Mouse (Mus musculus): ENCODE results near the gene Rab8b. TPM values are rescaled to one million over a fixed set of nuclear protein-coding genes. Genes with fewer than 3 reads are reported as not detected.
"Not testable (repeated sequence)": the region's sequence is repeated elsewhere in the genome, so short reads cannot be mapped to it uniquely, and the experiment has no call there.

Gene Rab8b
- polyA plus RNA-seq, 1 experiment: 27.6 TPM

- WGBS: 35% methylated on average over 2 of the region's 2 CpGs
- Histone ChIP-seq H3K4me3 (ENCODE audit: control insufficient read depth, insufficient read depth, low read length) (no peak overlapping the region), H3K36me3 (ENCODE audit: control insufficient read depth, insufficient read depth, low read length) (no peaks in the 10 kb centered on the region), H3K27me3 (ENCODE audit: control insufficient read depth, insufficient read depth, low read length) (no peaks in the 10 kb centered on the region), H3K4me1 (replicated peaks; ENCODE audit: control insufficient read depth, insufficient read depth, low read length) (peaks cover 7% of the 10 kb centered on the region), H3K27ac (ENCODE audit: control insufficient read depth, insufficient read depth, low read length) (no peak overlapping the region)
- DNase-seq: no peak
- TF ChIP-seq POLR2A (IDR thresholded peaks at IDR 0.05; ENCODE audit: control insufficient read depth, extremely low read depth, insufficient read depth, low read length, poor library complexity) (no peak), CTCF (IDR thresholded peaks at IDR 0.05; ENCODE audit: borderline replicate concordance, control insufficient read depth, extremely low read depth, insufficient read depth, low read length, poor library complexity) (no peak)
Observed at GRCm38 (mm10) chr9:66813392-66813791, 106.1 kb downstream of the Rab8b start.

GRCm38 (mm10) chr9:66805951-66806350 lies 113.5 kb downstream of the Rab8b start:
- not testable (repeated sequence) for H3K4me1 ChIP-seq (replicated peaks; ENCODE audit: control insufficient read depth, insufficient read depth, low read length); H3K27me3 ChIP-seq (ENCODE audit: control insufficient read depth, insufficient read depth, low read length); H3K4me3 ChIP-seq (ENCODE audit: control insufficient read depth, insufficient read depth, low read length); H3K27ac ChIP-seq (ENCODE audit: control insufficient read depth, insufficient read depth, low read length); DNase-seq; H3K36me3 ChIP-seq (ENCODE audit: control insufficient read depth, insufficient read depth, low read length)
- WGBS: 18% methylated on average over 34 of the region's 37 CpGs

GRCm38 (mm10) chr9:66801947-66802346 lies 117.5 kb downstream of the Rab8b start:
- Histone ChIP-seq H3K27ac (ENCODE audit: control insufficient read depth, insufficient read depth, low read length) (no peak overlapping the region), H3K27me3 (ENCODE audit: control insufficient read depth, insufficient read depth, low read length) (peaks cover 5% of the 10 kb centered on the region; the same call in 1 of the 2 replicates), H3K36me3 (ENCODE audit: control insufficient read depth, insufficient read depth, low read length) (no peaks in the 10 kb centered on the region), H3K4me1 (replicated peaks; ENCODE audit: control insufficient read depth, insufficient read depth, low read length) (peaks cover 3% of the 10 kb centered on the region), H3K4me3 (ENCODE audit: control insufficient read depth, insufficient read depth, low read length) (no peak overlapping the region)
- no peak for TF ChIP-seq CTCF (IDR thresholded peaks at IDR 0.05; ENCODE audit: borderline replicate concordance, control insufficient read depth, extremely low read depth, insufficient read depth, low read length, poor library complexity)
- no peak for TF ChIP-seq POLR2A (IDR thresholded peaks at IDR 0.05; ENCODE audit: control insufficient read depth, extremely low read depth, insufficient read depth, low read length, poor library complexity)
- WGBS: 70% methylated on average over 12 of the region's 12 CpGs
- no peak for DNase-seq

GRCm38 (mm10) chr9:66796739-66797138 lies 122.7 kb downstream of the Rab8b start, which contains the start of gene Gm10647:
Gene Gm10647, plus strand, starts transcription at chr9:66797039.
- WGBS: 92% methylated on average over 5 of the region's 5 CpGs
- DNase-seq: no peak
- Histone ChIP-seq H3K27me3 (ENCODE audit: control insufficient read depth, insufficient read depth, low read length) (no peaks in the 10 kb centered on the region), H3K4me1 (replicated peaks; ENCODE audit: control insufficient read depth, insufficient read depth, low read length) (0 out of 2 replicates have a peak, but pooled peaks cover 4% of the 10 kb centered on the region), H3K36me3 (ENCODE audit: control insufficient read depth, insufficient read depth, low read length) (no peaks in the 10 kb centered on the region), H3K4me3 (ENCODE audit: control insufficient read depth, insufficient read depth, low read length) (peak within 1 kb of the TSS; percentile 77), H3K27ac (ENCODE audit: control insufficient read depth, insufficient read depth, low read length) (no peak within 1 kb of the TSS)
- no peak for TF ChIP-seq POLR2A (IDR thresholded peaks at IDR 0.05; ENCODE audit: control insufficient read depth, extremely low read depth, insufficient read depth, low read length, poor library complexity)
- no peak for TF ChIP-seq CTCF (IDR thresholded peaks at IDR 0.05; ENCODE audit: borderline replicate concordance, control insufficient read depth, extremely low read depth, insufficient read depth, low read length, poor library complexity)

- peak; percentile 91 for DNase-seq
- TF ChIP-seq CTCF (IDR thresholded peaks at IDR 0.05; ENCODE audit: borderline replicate concordance, control insufficient read depth, extremely low read depth, insufficient read depth, low read length, poor library complexity) (peak; percentile 33; the same call in 1 of the 2 replicates), POLR2A (IDR thresholded peaks at IDR 0.05; ENCODE audit: control insufficient read depth, extremely low read depth, insufficient read depth, low read length, poor library complexity) (no peak)
- 0 out of 2 replicates have a peak, but pooled peaks cover 4% of the 10 kb centered on the region for H3K4me1 ChIP-seq (replicated peaks; ENCODE audit: control insufficient read depth, insufficient read depth, low read length)
- H3K4me3 ChIP-seq (ENCODE audit: control insufficient read depth, insufficient read depth, low read length): peak within 1 kb of the TSS; percentile 77
- H3K27ac ChIP-seq (ENCODE audit: control insufficient read depth, insufficient read depth, low read length): no peak within 1 kb of the TSS
- no peaks in the 10 kb centered on the region for H3K36me3 ChIP-seq (ENCODE audit: control insufficient read depth, insufficient read depth, low read length)
- no peaks in the 10 kb centered on the region for H3K27me3 ChIP-seq (ENCODE audit: control insufficient read depth, insufficient read depth, low read length)
- 0% methylated on average over 42 of the region's 42 CpGs for WGBS
Observed at GRCm38 (mm10) chr9:66795464-66796324, 123.8 kb downstream of the Rab8b start, which contains the start of gene Aph1b. Gene Aph1b, minus strand, starts transcription at chr9:66795490.

GRCm38 (mm10) chr9:66794629-66795463 lies 124.6 kb downstream of the Rab8b start:
- no peaks in the 10 kb centered on the region for H3K27me3 ChIP-seq (ENCODE audit: control insufficient read depth, insufficient read depth, low read length)
- H3K4me1 ChIP-seq (replicated peaks; ENCODE audit: control insufficient read depth, insufficient read depth, low read length): 0 out of 2 replicates have a peak, but pooled peaks cover 4% of the 10 kb centered on the region
- H3K36me3 ChIP-seq (ENCODE audit: control insufficient read depth, insufficient read depth, low read length): no peaks in the 10 kb centered on the region
- TF ChIP-seq POLR2A (IDR thresholded peaks at IDR 0.05; ENCODE audit: control insufficient read depth, extremely low read depth, insufficient read depth, low read length, poor library complexity) (no peak), CTCF (IDR thresholded peaks at IDR 0.05; ENCODE audit: borderline replicate concordance, control insufficient read depth, extremely low read depth, insufficient read depth, low read length, poor library complexity) (no peak)
- H3K27ac ChIP-seq (ENCODE audit: control insufficient read depth, insufficient read depth, low read length): no peak overlapping the region
- peak overlapping the region; percentile 77 for H3K4me3 ChIP-seq (ENCODE audit: control insufficient read depth, insufficient read depth, low read length)
- DNase-seq: no peak
- 9% methylated on average over 43 of the region's 43 CpGs for WGBS

Other genes starting within 250 kb of the Rab8b start
- 4.9 and 5.7 TPM in 2 replicates for gene Car12, start 206.0 kb downstream of the Rab8b start, polyA plus RNA-seq (2012; rRNA removed)
- gene Aph1b, start 124.2 kb downstream of the Rab8b start, polyA plus RNA-seq (2012; rRNA removed): 1.2 and 1.8 TPM in 2 replicates
- gene Gm10647, start 122.6 kb downstream of the Rab8b start, polyA plus RNA-seq (2012; rRNA removed): 0.07 TPM in 1 of 2 replicates, not detected in the other
- 1.1 and 1.5 TPM in 2 replicates for gene Aph1c, start 85.0 kb downstream of the Rab8b start, polyA plus RNA-seq (2012; rRNA removed)
- gene Rps27l, start 26.4 kb upstream of the Rab8b start, polyA plus RNA-seq (2012; rRNA removed): 52.2 and 61.1 TPM in 2 replicates
- 12.6 and 19.1 TPM in 2 replicates for gene Lactb, start 55.8 kb upstream of the Rab8b start, polyA plus RNA-seq (2012; rRNA removed)
- 41.5 and 237 TPM in 2 replicates for gene Tpm1, start 129.7 kb upstream of the Rab8b start, polyA plus RNA-seq (2012; rRNA removed)

All from thymus, adult 2 months (tissue).